Mouse (Mus musculus) spleen, embryonic (tissue): ENCODE data around the gene Lama4.

ENCODE experiments used
- CTCF ChIA-PET: fragments of 350-600 bp; sonication (Branson Sonifier 250); formaldehyde crosslinking; loops from one replicate; lab custom pipeline; 2022; lab: Charles Lee

Gene Lama4

GRCm38 (mm10) chr10:39049581-39050294, 84.4 kb downstream of the Lama4 start:
- CTCF ChIA-PET, result no interaction called here

- CTCF ChIA-PET, result no interaction called here
Observed at GRCm38 (mm10) chr10:39056050-39056449, 90.7 kb downstream of the Lama4 start.

- CTCF ChIA-PET, result no interaction called here
Observed at GRCm38 (mm10) chr10:39064732-39065131, 99.4 kb downstream of the Lama4 start.

- CTCF ChIA-PET, result interaction anchor here (0.6 kb wide), 2 partner anchors 19 to 1611 kb away, joined by 3 to 6 read pairs; no protein-coding TSS in a partner anchor
Observed at GRCm38 (mm10) chr10:39065449-39065848, 100.1 kb downstream of the Lama4 start.

- CTCF ChIA-PET, result no interaction called here
Observed at GRCm38 (mm10) chr10:39066061-39066460, 100.7 kb downstream of the Lama4 start.

GRCm38 (mm10) chr10:39066962-39067361, 101.6 kb downstream of the Lama4 start:
- CTCF ChIA-PET, result interaction anchor here (0.6 kb wide), 1 partner anchor 128 kb away, joined by 3 read pairs; no protein-coding TSS in a partner anchor

GRCm38 (mm10) chr10:39072048-39072447, 106.7 kb downstream of the Lama4 start:
- CTCF ChIA-PET, result no interaction called here

GRCm38 (mm10) chr10:39096981-39097380, 131.7 kb downstream of the Lama4 start:
- CTCF ChIA-PET, result no interaction called here

- CTCF ChIA-PET, result no interaction called here
Observed at GRCm38 (mm10) chr10:39098746-39099145, 133.4 kb downstream of the Lama4 start.

GRCm38 (mm10) chr10:39104803-39105449, 139.6 kb downstream of the Lama4 start:
- CTCF ChIA-PET, result no interaction called here

- CTCF ChIA-PET, result no interaction called here
Observed at GRCm38 (mm10) chr10:39106413-39106812, 141.1 kb downstream of the Lama4 start.

- CTCF ChIA-PET, result no interaction called here
Observed at GRCm38 (mm10) chr10:39106935-39107334, 141.6 kb downstream of the Lama4 start.

- CTCF ChIA-PET, result no interaction called here
Observed at GRCm38 (mm10) chr10:39108837-39109488, 143.6 kb downstream of the Lama4 start.

- CTCF ChIA-PET, result no interaction called here
Observed at GRCm38 (mm10) chr10:39109489-39109874, 144.2 kb downstream of the Lama4 start.

GRCm38 (mm10) chr10:39121412-39121811, 156.1 kb downstream of the Lama4 start:
- CTCF ChIA-PET, result no interaction called here

- CTCF ChIA-PET, result no interaction called here
Observed at GRCm38 (mm10) chr10:39133462-39134310, 168.4 kb downstream of the Lama4 start, which contains the start of the genes Fam229b and Tube1. Fam229b (minus strand) TSS chr10:39133914. Tube1 (plus strand) TSS chr10:39133976.

GRCm38 (mm10) chr10:39137766-39138165, 172.5 kb downstream of the Lama4 start:
- CTCF ChIA-PET, result no interaction called here

- CTCF ChIA-PET, result no interaction called here
Observed at GRCm38 (mm10) chr10:39138761-39139160, 173.4 kb downstream of the Lama4 start.

- CTCF ChIA-PET, result no interaction called here
Observed at GRCm38 (mm10) chr10:39140843-39141242, 175.5 kb downstream of the Lama4 start.

GRCm38 (mm10) chr10:39141401-39141800, 176.1 kb downstream of the Lama4 start:
- CTCF ChIA-PET, result no interaction called here

- CTCF ChIA-PET, result no interaction called here
Observed at GRCm38 (mm10) chr10:39142216-39142615, 176.9 kb downstream of the Lama4 start.

- CTCF ChIA-PET, result no interaction called here
Observed at GRCm38 (mm10) chr10:39156719-39157118, 191.4 kb downstream of the Lama4 start.
